Mouse (Mus musculus) midbrain, embryonic 12.5 days (tissue): ENCODE data around the gene Pigb. TPM values are rescaled to one million over a fixed set of nuclear protein-coding genes. Genes with fewer than 3 reads are reported as not detected.

ENCODE experiments used
- ATAC-seq: fragments of 200-750 bp; cut with Nextera tagmentation; 2 replicates; pipeline ENCODE4 v1.8.0; 2017; ENCODE audit warnings: low read depth, moderate TSS enrichment, moderate library complexity; ENCODE audit not compliant: low FRiP score
- H3K27ac ChIP-seq: fragments of 300-500 bp; sonication (generic); replicated peaks from 2 replicates; pipeline ENCODE4 v1.5.1; 2016; ENCODE audit warnings: mild to moderate bottlenecking
- H3K27me3 ChIP-seq: fragments of 300-500 bp; sonication (generic); 2 replicates; pipeline ENCODE4 v1.6.1; 2016; ENCODE audit warnings: mild to moderate bottlenecking
- H3K36me3 ChIP-seq: fragments of 300-500 bp; sonication (generic); 2 replicates; pipeline ENCODE4 v1.6.1; 2016
- H3K4me1 ChIP-seq: fragments of 300-500 bp; sonication (generic); 2 replicates; pipeline ENCODE4 v1.6.1; 2016
- H3K4me2 ChIP-seq: fragments of 300-500 bp; sonication (generic); replicated peaks from 2 replicates; pipeline ENCODE4 v1.6.1; 2016; ENCODE audit warnings: mild to moderate bottlenecking, moderate library complexity
- H3K4me3 ChIP-seq: fragments of 300-500 bp; sonication (generic); 2 replicates; pipeline ENCODE4 v1.5.1; 2016; ENCODE audit warnings: mild to moderate bottlenecking
- H3K9ac ChIP-seq: fragments of 300-500 bp; sonication (generic); replicated peaks from 2 replicates; pipeline ENCODE4 v1.6.1; 2016; ENCODE audit warnings: mild to moderate bottlenecking, moderate library complexity
- H3K9me3 ChIP-seq: fragments of 300-500 bp; sonication (generic); 2 replicates; pipeline ENCODE4 v1.6.1; 2016; ENCODE audit warnings: mild to moderate bottlenecking
- WGBS: fragments of 180-500 bp; shearing (Covaris S2); methylation state at CpG from one replicate; pipeline ENCODE4 v1.1.7; 2016; 5-methylcytosine and 5-hydroxymethylcytosine counted together
- polyA plus RNA-seq: library from polyadenylated mRNA; unstranded; fragments of >200 nt; fragmentation: Nextera tagmentation; extraction: Ambion mirVana; gene quantifications from 2 replicates; pipeline ENCODE4 v1.2.1, GENCODE M21; 2016

The Pigb gene
- polyA plus RNA-seq, 1 experiment from 2014 or later, result 12.6 TPM

DNA sequence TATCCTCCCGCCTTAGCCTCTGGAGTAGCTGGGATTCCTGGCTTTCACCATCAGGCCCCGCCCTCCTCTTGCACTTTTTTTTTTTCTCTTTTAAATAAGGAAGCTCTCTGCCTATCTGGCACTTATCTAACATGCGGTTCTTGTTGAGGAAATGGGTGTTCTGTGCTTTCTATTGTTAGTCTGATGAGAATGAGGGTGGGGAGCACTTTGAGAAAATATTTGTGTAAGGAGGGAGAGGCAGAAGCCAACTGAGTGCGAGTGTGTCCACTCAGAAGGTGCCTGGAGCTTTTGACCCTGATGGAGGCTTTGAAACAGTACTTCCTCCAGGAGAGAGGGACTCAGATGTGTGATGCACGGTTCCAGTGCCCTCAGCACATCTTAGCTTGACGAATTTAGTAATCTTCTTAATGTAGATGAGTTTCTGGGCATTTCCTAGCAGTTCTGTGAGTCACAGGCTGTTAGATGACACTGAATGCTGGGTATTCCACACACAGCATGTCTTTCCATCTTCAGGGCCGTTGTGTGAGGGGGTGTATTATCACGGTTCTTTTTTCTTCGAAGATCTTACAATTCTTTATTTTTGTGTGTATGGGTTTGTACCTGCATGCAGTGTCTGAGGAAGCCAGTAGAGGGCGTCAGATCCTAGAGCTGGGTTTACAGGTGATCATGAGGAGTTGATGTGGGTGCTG lies 30.9 kb upstream of the Pigb start:
- 74% methylated on average over 10 of the region's 10 CpGs for WGBS
- H3K36me3 ChIP-seq, result no peaks in the 10 kb centered on the region
- ATAC-seq, result no peak
- H3K27ac ChIP-seq, result no peak overlapping the region
- H3K9me3 ChIP-seq, result no peaks in the 10 kb centered on the region
- no peak overlapping the region for H3K4me2 ChIP-seq
- no peak overlapping the region for H3K4me3 ChIP-seq
- H3K4me1 ChIP-seq, result peaks cover 5% of the 10 kb centered on the region; the same call in 1 of the 2 replicates
- H3K9ac ChIP-seq, result no peak overlapping the region
- H3K27me3 ChIP-seq, result no peaks in the 10 kb centered on the region

DNA sequence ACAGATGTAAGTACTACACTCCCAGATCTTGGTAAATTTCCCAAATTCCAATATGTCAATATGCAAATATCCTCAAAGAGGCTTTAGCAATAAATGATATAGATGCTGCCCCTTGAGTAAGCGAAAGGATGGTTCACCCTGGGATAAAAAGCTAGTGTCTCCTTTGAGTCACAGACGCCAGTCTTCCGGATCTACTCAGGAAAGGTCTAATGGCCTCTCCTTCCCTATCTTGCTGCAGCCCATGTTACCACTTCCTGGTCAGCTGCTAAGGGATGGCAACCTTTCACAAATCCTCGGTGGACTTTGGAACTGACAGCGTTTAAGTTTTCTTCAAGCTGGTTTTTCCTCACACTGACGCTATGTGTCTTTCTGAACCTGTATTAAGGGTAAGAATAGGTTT lies 28.5 kb upstream of the Pigb start:
- Histone ChIP-seq H3K4me1 (peaks cover 7% of the 10 kb centered on the region; the same call in 1 of the 2 replicates), H3K9ac (no peak overlapping the region), H3K36me3 (no peaks in the 10 kb centered on the region), H3K9me3 (no peaks in the 10 kb centered on the region), H3K27ac (no peak overlapping the region), H3K4me3 (no peak overlapping the region), H3K27me3 (no peaks in the 10 kb centered on the region), H3K4me2 (no peak overlapping the region)
- ATAC-seq, result no peak
- 93% methylated on average over 6 of the region's 6 CpGs for WGBS

DNA sequence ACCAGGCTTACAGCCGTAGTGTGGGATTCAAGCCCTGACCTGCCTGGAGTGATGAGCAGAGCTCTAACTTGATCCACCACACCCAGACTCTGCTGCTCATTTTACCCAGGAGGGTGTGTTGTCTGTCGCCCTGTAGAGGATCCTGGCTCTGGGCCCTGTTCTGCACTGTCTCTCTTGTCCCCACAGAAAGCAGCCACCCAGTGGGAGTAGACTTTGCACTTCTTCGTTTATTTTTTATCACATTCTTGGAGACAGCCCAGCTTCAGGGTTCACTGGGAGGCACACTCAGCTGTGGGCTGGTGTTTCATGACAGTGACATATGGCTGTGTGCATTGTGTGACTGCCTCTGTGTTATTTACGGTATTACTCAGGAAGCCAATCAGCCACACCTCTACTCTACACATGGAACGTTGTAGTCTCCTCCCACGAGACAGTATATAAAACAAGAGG lies 28.1 kb upstream of the Pigb start:
- ATAC-seq, result no peak

DNA sequence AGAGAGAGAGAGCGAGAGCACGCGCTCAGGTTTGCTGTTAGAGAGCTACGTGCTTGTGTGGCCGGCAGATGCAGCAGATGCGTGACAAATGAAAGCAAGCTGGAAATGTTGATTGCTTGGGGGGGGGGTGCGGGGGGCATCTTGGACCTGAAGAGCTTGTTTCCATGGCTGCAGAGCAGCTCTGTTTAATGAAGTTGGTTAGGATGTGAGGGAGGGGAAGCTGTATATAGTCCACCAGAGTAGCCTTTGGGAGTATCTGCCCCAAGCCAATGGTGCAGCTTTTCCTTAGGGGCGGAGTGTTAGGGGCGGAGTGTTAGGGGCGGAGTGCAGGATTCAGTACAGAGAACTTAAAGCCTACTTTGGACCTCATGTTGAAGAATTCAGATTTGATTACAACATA lies 26.9 kb upstream of the Pigb start:
- no peaks in the 10 kb centered on the region for H3K27me3 ChIP-seq
- peak; percentile 38; the same call in 1 of the 2 replicates for ATAC-seq
- H3K4me3 ChIP-seq, result no peak overlapping the region
- no peaks in the 10 kb centered on the region for H3K9me3 ChIP-seq
- peaks cover 11% of the 10 kb centered on the region; the same call in 1 of the 2 replicates for H3K4me1 ChIP-seq
- H3K9ac ChIP-seq, result 0 out of 2 replicates have a peak overlapping the region, but pooled peaks have one; percentile 20
- peak overlapping the region; percentile 35; the same call in 1 of the 2 replicates for H3K27ac ChIP-seq
- H3K36me3 ChIP-seq, result no peaks in the 10 kb centered on the region
- WGBS, result 35% methylated on average over 10 of the region's 10 CpGs
- peak overlapping the region; percentile 29 for H3K4me2 ChIP-seq

More for the DNA sequence above, 28.1 kb upstream of the Pigb start:
- WGBS, result 76% methylated on average over 6 of the region's 6 CpGs
- Histone ChIP-seq H3K27ac (no peak overlapping the region), H3K9me3 (no peaks in the 10 kb centered on the region), H3K4me1 (peaks cover 11% of the 10 kb centered on the region; the same call in 1 of the 2 replicates), H3K4me2 (no peak overlapping the region), H3K9ac (no peak overlapping the region), H3K4me3 (no peak overlapping the region), H3K27me3 (no peaks in the 10 kb centered on the region), H3K36me3 (no peaks in the 10 kb centered on the region)

DNA sequence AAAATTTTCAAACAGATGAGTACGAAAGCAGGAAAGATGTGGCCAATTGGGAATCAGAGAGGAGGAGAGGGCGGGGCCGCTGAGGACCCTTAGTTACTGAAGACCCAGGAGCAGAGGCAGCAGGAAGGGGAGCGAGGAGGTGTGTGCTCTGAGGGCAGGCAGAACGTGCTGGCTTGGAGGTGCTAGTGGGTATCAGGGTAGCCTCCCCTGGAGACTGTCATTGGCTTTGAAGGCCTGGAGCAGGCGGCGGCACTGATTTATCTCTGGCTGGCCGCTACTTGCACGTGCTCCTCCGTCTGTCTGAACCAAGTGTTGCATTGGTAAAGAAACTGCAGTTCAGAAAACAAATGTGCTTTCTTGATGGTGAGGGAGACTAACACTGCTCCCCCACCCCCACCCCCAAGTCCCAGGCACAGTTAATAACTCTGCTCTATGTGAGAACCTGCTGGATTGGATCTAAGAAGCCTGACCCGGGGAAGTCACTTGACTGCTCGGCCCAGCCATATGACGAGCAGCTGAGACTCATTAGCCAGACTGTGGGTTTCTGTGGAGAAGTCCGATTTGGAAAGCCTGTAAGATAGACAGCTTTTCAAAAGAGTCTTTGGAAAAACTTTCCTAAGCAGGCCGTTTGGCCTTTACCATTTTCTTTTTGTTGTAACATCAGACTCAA lies 23.6 kb upstream of the Pigb start:
- H3K27me3 ChIP-seq, result no peaks in the 10 kb centered on the region
- no peak overlapping the region for H3K27ac ChIP-seq
- 38% methylated on average over 15 of the region's 15 CpGs for WGBS
- H3K4me2 ChIP-seq, result peak overlapping the region; percentile 26
- peaks cover 11% of the 10 kb centered on the region; the same call in 1 of the 2 replicates for H3K4me1 ChIP-seq
- no peaks in the 10 kb centered on the region for H3K36me3 ChIP-seq
- H3K4me3 ChIP-seq, result no peak overlapping the region
- no peak for ATAC-seq
- no peak overlapping the region for H3K9ac ChIP-seq
- H3K9me3 ChIP-seq, result no peaks in the 10 kb centered on the region

DNA sequence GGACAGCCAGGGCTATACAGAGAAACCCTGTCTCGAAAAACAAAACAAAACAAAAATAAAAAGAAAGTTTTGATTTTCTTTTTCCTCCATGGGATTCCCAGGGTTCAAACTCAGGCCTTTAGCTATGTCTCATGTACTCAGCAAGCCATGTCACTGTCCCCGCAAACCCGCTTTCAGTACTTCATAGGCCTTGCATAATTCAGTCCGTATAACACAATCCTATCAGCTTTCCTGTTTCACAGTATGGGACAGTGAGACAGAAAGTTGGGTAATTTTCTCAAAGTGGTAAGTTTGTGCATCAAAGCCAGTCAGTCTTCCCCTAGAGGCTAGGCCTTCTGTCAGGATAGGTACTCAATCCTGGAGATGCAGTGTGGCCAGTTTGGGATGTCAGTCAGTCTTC lies 19.0 kb upstream of the Pigb start:
- no peaks in the 10 kb centered on the region for H3K9me3 ChIP-seq
- H3K27me3 ChIP-seq, result no peaks in the 10 kb centered on the region
- 95% methylated on average over 4 of the region's 4 CpGs for WGBS
- H3K4me2 ChIP-seq, result no peak overlapping the region
- no peaks in the 10 kb centered on the region for H3K36me3 ChIP-seq
- no peak overlapping the region for H3K9ac ChIP-seq
- no peak for ATAC-seq
- no peak overlapping the region for H3K27ac ChIP-seq
- no peak overlapping the region for H3K4me3 ChIP-seq
- peaks cover 5% of the 10 kb centered on the region; the same call in 1 of the 2 replicates for H3K4me1 ChIP-seq

DNA sequence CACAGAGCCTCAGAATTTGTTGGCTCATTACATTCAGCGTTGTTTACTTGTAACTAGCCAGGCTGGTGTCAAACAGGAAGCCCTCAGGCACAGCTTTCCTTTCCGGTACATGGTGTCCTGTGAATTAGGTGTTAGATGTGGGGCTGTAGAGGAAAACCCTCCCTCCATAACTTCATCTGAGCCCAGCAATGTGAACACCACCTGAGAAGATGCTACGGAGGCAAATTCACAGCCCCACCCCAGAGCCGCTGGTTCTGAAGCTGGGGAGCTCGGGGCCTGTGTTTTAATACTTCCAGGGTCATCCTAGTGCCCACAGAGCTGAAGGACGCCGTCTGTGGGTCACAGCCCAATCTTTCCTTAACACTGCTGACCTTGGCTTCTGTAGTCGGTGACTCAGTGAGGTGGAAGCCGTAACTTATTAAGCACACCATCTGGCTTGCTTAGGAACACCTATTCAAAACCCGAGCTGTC lies 15.3 kb upstream of the Pigb start:
- Histone ChIP-seq H3K4me3 (no peak overlapping the region), H3K9ac (no peak overlapping the region), H3K27me3 (no peaks in the 10 kb centered on the region), H3K36me3 (no peaks in the 10 kb centered on the region), H3K4me2 (no peak overlapping the region), H3K27ac (no peak overlapping the region), H3K9me3 (no peaks in the 10 kb centered on the region), H3K4me1 (no peaks in the 10 kb centered on the region)
- ATAC-seq, result no peak
- 60% methylated on average over 10 of the region's 10 CpGs for WGBS

DNA sequence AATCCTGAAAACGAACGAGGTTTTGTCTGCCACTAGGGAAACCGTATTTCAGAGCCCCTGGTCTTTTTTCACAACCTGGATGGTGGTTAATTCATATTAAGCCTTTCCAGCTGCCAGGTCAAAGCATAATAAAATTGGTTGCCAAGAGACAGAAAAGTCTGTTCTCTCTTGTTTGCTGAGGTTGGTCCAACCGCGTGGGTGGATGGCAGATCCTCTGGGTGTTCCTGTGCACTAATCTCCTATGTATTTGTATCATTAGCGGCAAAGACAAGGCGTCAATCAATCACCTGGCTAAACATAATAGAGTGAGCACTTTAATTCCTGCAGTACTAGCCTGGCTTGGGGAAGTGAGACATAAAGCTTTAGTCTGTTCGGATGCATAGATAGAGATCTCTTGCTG lies 10.4 kb upstream of the Pigb start:
- no peak for ATAC-seq
- 51% methylated on average over 8 of the region's 8 CpGs for WGBS
- no peak overlapping the region for H3K4me2 ChIP-seq
- H3K4me1 ChIP-seq, result 0 out of 2 replicates have a peak, but pooled peaks cover 3% of the 10 kb centered on the region
- no peaks in the 10 kb centered on the region for H3K36me3 ChIP-seq
- 0 out of 2 replicates have a peak, but pooled peaks cover 2% of the 10 kb centered on the region for H3K27me3 ChIP-seq
- H3K27ac ChIP-seq, result no peak overlapping the region
- no peaks in the 10 kb centered on the region for H3K9me3 ChIP-seq
- H3K9ac ChIP-seq, result no peak overlapping the region
- H3K4me3 ChIP-seq, result no peak overlapping the region

DNA sequence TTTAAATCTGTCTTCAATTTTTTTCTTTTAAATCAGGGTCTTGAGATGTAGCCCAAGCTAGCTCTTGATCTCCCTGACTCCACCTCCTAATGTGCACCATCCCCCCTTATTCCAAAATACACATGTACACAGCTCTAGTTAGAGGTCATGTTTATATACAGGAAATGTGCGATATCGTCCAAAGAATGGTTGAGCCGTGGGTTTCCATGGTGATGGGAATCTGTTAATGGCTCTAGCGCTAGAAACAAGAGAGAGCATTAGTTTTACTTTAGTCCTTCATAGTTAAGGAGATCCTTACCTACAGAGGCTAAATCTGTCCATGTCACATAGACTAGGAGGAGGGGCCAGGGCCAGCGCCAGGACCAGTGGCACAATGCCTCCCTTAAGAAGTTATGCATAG lies 9.7 kb upstream of the Pigb start:
- WGBS, result 69% methylated on average over 5 of the region's 5 CpGs

DNA sequence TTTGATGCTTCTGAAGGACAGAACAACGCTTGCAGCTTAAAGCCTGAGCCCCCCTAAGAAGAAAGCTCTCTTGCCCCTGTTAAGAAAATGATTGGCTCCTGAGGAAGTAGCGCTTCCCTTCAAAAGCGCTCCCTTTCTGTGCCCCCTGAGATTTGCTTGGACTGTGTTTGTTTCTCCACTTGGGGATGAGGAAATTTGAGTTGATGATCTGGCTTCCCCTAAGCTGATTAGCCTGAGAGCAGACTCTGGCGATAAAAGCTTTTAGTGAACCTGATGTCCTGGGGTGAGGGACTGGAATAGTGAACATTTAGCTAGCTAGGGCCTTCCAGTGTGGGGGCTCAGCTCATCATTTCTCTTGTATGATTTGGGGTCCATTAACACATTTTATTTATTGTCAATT lies 8.7 kb upstream of the Pigb start:
- Histone ChIP-seq H3K36me3 (no peaks in the 10 kb centered on the region), H3K27me3 (peaks cover 12% of the 10 kb centered on the region; the same call in 1 of the 2 replicates), H3K4me3 (no peak overlapping the region), H3K9ac (no peak overlapping the region), H3K4me2 (no peak overlapping the region), H3K27ac (no peak overlapping the region), H3K4me1 (peaks cover 14% of the 10 kb centered on the region), H3K9me3 (no peaks in the 10 kb centered on the region)
- no peak for ATAC-seq
- WGBS, result 5% methylated on average over 4 of the region's 4 CpGs

More for the DNA sequence above, 9.7 kb upstream of the Pigb start:
- H3K36me3 ChIP-seq, result no peaks in the 10 kb centered on the region
- peaks cover 5% of the 10 kb centered on the region for H3K4me1 ChIP-seq
- no peak for ATAC-seq
- no peaks in the 10 kb centered on the region for H3K9me3 ChIP-seq
- no peak overlapping the region for H3K4me3 ChIP-seq
- no peak overlapping the region for H3K27ac ChIP-seq
- H3K9ac ChIP-seq, result no peak overlapping the region
- H3K4me2 ChIP-seq, result no peak overlapping the region
- peaks cover 9% of the 10 kb centered on the region; the same call in 1 of the 2 replicates for H3K27me3 ChIP-seq

DNA sequence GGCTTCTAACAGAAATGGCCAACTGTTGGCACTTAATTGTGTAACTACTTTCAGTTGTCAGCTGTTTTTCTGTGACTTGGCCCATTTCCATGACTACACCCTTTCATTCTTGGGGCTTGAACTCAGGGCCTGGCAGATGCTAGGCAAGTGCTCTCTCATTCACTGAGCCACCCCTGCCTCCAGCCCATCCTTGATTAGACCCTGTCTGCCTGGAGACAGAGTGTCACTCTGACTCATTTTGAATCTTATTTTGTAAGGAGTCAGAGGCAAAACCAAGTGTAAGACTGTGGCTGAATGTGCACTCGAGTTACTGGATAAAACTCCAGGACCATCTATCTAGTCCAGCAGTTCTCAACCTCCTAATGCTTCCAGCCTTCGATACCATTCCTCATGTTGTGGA lies 7.7 kb upstream of the Pigb start:
- Histone ChIP-seq H3K27me3 (peaks cover 12% of the 10 kb centered on the region; the same call in 1 of the 2 replicates), H3K4me1 (peaks cover 14% of the 10 kb centered on the region)
- ATAC-seq, result no peak

DNA sequence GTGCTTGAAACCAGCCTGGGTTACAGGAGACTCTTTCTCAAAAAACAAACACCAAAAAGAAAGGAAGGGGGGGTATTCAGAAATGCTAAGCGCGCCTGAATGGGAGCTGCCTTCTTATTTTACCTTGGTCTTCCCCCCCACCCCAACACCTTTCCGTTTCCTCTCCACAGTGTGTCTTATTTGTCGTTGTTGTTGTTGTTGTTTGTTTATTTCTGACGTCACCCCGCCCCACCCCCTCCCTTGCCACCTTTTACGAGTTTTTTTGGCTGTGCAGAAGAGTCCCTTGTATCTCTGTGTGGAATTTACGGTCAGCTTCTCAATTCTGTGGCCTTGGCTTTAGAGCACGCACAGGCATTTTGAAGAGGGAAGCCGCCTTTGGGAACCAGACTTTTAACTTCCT lies 5.5 kb upstream of the Pigb start:
- Histone ChIP-seq H3K9ac (no peak overlapping the region), H3K4me3 (no peak overlapping the region), H3K4me1 (peaks cover 16% of the 10 kb centered on the region), H3K9me3 (no peaks in the 10 kb centered on the region), H3K27me3 (peaks cover 12% of the 10 kb centered on the region; the same call in 1 of the 2 replicates), H3K27ac (no peak overlapping the region), H3K4me2 (no peak overlapping the region; the same call in 1 of the 2 replicates), H3K36me3 (no peaks in the 10 kb centered on the region)
- 80% methylated on average over 10 of the region's 10 CpGs for WGBS
- no peak for ATAC-seq

More for the DNA sequence above, 7.7 kb upstream of the Pigb start:
- no peak overlapping the region for H3K4me2 ChIP-seq
- H3K36me3 ChIP-seq, result no peaks in the 10 kb centered on the region
- no peak overlapping the region for H3K9ac ChIP-seq
- H3K9me3 ChIP-seq, result no peaks in the 10 kb centered on the region
- H3K27ac ChIP-seq, result no peak overlapping the region
- WGBS, result 83% methylated on average over 2 of the region's 2 CpGs
- no peak overlapping the region for H3K4me3 ChIP-seq
